Mouse (Mus musculus): ENCODE results near the gene H2-Aa. TPM values are rescaled to one million over a fixed set of nuclear protein-coding genes. Genes with fewer than 3 reads are reported as not detected.

H2-Aa gene
- polyA plus RNA-seq, 1 experiment: not detected

- TF ChIP-seq TAL1 (IDR thresholded peaks at IDR 0.05; ENCODE audit: low read length): no peak
- TF ChIP-seq GATA1 (IDR thresholded peaks at IDR 0.05; ENCODE audit: low read length): no peak
- Histone ChIP-seq H3K4me3 (replicated peaks) (no peak overlapping the region), H3K4me1 (ENCODE audit: control insufficient read depth) (no peaks in the 10 kb centered on the region), H3K36me3 (ENCODE audit: control insufficient read depth) (no peaks in the 10 kb centered on the region), H3K9me3 (ENCODE audit: control insufficient read depth, low read length) (no peaks in the 10 kb centered on the region), H3K27me3 (ENCODE audit: control insufficient read depth) (peaks cover 3% of the 10 kb centered on the region; the same call in 1 of the 2 replicates)
Measured at GRCm38 (mm10) chr17:34303789-34304188, 16.2 kb upstream of the H2-Aa start.

- Histone ChIP-seq H3K4me3 (replicated peaks) (no peak overlapping the region), H3K9me3 (ENCODE audit: control insufficient read depth, low read length) (no peaks in the 10 kb centered on the region), H3K27me3 (ENCODE audit: control insufficient read depth) (no peaks in the 10 kb centered on the region), H3K36me3 (ENCODE audit: control insufficient read depth) (no peaks in the 10 kb centered on the region), H3K4me1 (ENCODE audit: control insufficient read depth) (no peaks in the 10 kb centered on the region)
- TF ChIP-seq TAL1 (IDR thresholded peaks at IDR 0.05; ENCODE audit: low read length) (no peak), GATA1 (IDR thresholded peaks at IDR 0.05; ENCODE audit: low read length) (no peak)
Measured at GRCm38 (mm10) chr17:34301670-34302190, 14.1 kb upstream of the H2-Aa start.

GRCm38 (mm10) chr17:34300691-34301566 lies 13.3 kb upstream of the H2-Aa start:
- Histone ChIP-seq H3K27me3 (ENCODE audit: control insufficient read depth) (no peaks in the 10 kb centered on the region; the same call in none of the 2 replicates), H3K4me3 (replicated peaks) (no peak overlapping the region), H3K9me3 (ENCODE audit: control insufficient read depth, low read length) (no peaks in the 10 kb centered on the region), H3K4me1 (ENCODE audit: control insufficient read depth) (no peaks in the 10 kb centered on the region), H3K36me3 (ENCODE audit: control insufficient read depth) (no peaks in the 10 kb centered on the region)
- TF ChIP-seq GATA1 (IDR thresholded peaks at IDR 0.05; ENCODE audit: low read length) (no peak), TAL1 (IDR thresholded peaks at IDR 0.05; ENCODE audit: low read length) (no peak)

DNA sequence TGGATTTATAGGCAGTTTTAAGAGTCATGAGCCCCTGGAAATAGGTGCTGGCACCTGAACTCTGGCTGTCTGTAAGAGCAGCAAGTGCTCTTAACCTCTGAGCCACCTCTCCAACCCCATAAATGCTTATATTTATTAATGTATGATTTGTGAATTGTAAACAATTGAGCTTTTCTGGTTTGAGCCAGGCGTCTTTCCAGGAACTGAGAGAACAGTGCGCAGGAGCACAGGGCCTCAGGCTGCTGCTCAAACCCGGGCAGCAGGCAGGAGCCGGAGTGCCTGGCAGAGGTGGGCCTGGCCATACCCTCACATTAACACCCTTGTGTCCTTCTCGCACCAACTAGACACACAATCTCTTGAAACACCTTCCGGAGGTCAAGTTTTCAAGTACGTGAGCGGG lies 12.4 kb upstream of the H2-Aa start:
- H3K27me3 ChIP-seq (ENCODE audit: control insufficient read depth): no peaks in the 10 kb centered on the region; the same call in none of the 2 replicates
- no peak for TF ChIP-seq TAL1 (IDR thresholded peaks at IDR 0.05; ENCODE audit: low read length)
- no peak for TF ChIP-seq GATA1 (IDR thresholded peaks at IDR 0.05; ENCODE audit: low read length)
- H3K9me3 ChIP-seq (ENCODE audit: control insufficient read depth, low read length): no peaks in the 10 kb centered on the region
- no peak overlapping the region for H3K4me3 ChIP-seq (replicated peaks)
- H3K36me3 ChIP-seq (ENCODE audit: control insufficient read depth): no peaks in the 10 kb centered on the region
- no peaks in the 10 kb centered on the region for H3K4me1 ChIP-seq (ENCODE audit: control insufficient read depth)

GRCm38 (mm10) chr17:34299356-34299755 lies 11.7 kb upstream of the H2-Aa start:
- H3K27me3 ChIP-seq (ENCODE audit: control insufficient read depth): no peaks in the 10 kb centered on the region; the same call in none of the 2 replicates
- no peak overlapping the region for H3K4me3 ChIP-seq (replicated peaks)
- no peaks in the 10 kb centered on the region for H3K36me3 ChIP-seq (ENCODE audit: control insufficient read depth)
- no peaks in the 10 kb centered on the region for H3K9me3 ChIP-seq (ENCODE audit: control insufficient read depth, low read length)
- no peaks in the 10 kb centered on the region for H3K4me1 ChIP-seq (ENCODE audit: control insufficient read depth)
- TF ChIP-seq GATA1 (IDR thresholded peaks at IDR 0.05; ENCODE audit: low read length) (no peak), TAL1 (IDR thresholded peaks at IDR 0.05; ENCODE audit: low read length) (no peak)

GRCm38 (mm10) chr17:34295891-34296794 lies 8.5 kb upstream of the H2-Aa start:
- Histone ChIP-seq H3K36me3 (ENCODE audit: control insufficient read depth) (no peaks in the 10 kb centered on the region), H3K9me3 (ENCODE audit: control insufficient read depth, low read length) (no peaks in the 10 kb centered on the region), H3K4me1 (ENCODE audit: control insufficient read depth) (no peaks in the 10 kb centered on the region), H3K4me3 (replicated peaks) (no peak overlapping the region), H3K27me3 (ENCODE audit: control insufficient read depth) (peaks cover 2% of the 10 kb centered on the region)
- no peak for TF ChIP-seq TAL1 (IDR thresholded peaks at IDR 0.05; ENCODE audit: low read length)
- no peak for TF ChIP-seq GATA1 (IDR thresholded peaks at IDR 0.05; ENCODE audit: low read length)

DNA sequence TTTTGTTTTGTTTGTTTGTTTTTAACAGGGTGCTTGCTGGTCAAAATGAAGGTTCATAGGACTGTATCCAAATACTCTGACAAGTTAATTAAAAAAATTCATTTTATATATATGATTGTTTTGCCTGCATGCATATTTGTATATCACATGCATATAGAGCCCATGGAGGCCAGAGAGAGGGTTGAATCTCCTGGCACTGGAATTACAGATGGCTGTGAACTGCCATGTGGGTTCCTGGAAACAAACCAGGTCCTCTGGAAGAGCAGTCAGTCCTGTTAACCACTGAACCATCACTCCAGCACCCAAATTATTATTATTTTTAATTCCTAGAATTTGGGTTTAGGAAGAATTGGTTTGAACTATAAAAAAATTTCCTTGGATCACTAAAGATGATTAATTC lies 7.7 kb upstream of the H2-Aa start:
- TF ChIP-seq GATA1 (IDR thresholded peaks at IDR 0.05; ENCODE audit: low read length) (no peak), TAL1 (IDR thresholded peaks at IDR 0.05; ENCODE audit: low read length) (no peak)
- Histone ChIP-seq H3K9me3 (ENCODE audit: control insufficient read depth, low read length) (no peaks in the 10 kb centered on the region), H3K4me3 (replicated peaks) (no peak overlapping the region), H3K36me3 (ENCODE audit: control insufficient read depth) (no peaks in the 10 kb centered on the region), H3K4me1 (ENCODE audit: control insufficient read depth) (no peaks in the 10 kb centered on the region), H3K27me3 (ENCODE audit: control insufficient read depth) (peaks cover 2% of the 10 kb centered on the region)

DNA sequence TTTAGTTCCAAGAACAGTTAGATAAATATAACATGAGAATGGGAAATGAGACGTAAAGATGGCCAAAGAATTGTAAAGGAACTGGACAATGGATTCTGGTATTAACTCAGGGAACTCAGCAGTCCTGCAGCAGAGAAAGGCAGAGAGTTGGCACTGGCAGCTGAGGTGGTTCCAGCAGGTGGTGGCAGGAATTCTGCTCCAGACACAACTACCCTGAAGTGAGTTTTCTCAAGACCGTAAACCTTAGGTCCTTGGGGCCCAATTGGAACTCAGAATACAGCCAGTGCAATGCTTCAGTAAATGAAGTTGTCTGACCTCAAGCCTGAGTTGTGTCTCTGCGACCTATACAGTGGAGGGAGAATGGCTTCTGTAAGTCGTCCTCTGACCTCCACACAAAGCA lies 6.6 kb upstream of the H2-Aa start:
- Histone ChIP-seq H3K4me3 (replicated peaks) (no peak overlapping the region), H3K36me3 (ENCODE audit: control insufficient read depth) (no peaks in the 10 kb centered on the region), H3K4me1 (ENCODE audit: control insufficient read depth) (no peaks in the 10 kb centered on the region), H3K27me3 (ENCODE audit: control insufficient read depth) (peaks cover 2% of the 10 kb centered on the region), H3K9me3 (ENCODE audit: control insufficient read depth, low read length) (no peaks in the 10 kb centered on the region)
- TF ChIP-seq TAL1 (IDR thresholded peaks at IDR 0.05; ENCODE audit: low read length) (no peak), GATA1 (IDR thresholded peaks at IDR 0.05; ENCODE audit: low read length) (no peak)

DNA sequence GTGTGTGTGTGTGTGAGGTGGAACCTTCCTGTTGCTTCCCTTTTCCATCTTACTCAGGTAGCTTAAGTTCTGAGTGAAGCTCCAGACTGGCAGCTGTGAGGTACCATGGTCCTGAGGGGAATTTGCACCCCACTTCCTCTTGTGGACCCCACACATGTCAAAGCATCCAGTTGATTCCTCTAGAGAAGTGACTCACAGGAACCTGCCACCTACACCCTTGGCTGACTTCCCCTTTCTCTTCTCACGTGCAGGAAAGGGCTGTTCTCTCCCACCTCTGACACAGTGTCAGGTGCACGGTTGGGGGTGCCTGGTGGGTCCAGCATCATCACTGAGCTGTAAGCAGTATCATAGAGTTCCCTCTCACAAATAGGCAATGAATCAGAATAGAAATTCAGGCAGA lies 5.9 kb upstream of the H2-Aa start:
- peaks cover 2% of the 10 kb centered on the region for H3K27me3 ChIP-seq (ENCODE audit: control insufficient read depth)
- TF ChIP-seq GATA1 (IDR thresholded peaks at IDR 0.05; ENCODE audit: low read length) (no peak), TAL1 (IDR thresholded peaks at IDR 0.05; ENCODE audit: low read length) (no peak)
- no peaks in the 10 kb centered on the region for H3K4me1 ChIP-seq (ENCODE audit: control insufficient read depth)
- no peaks in the 10 kb centered on the region for H3K36me3 ChIP-seq (ENCODE audit: control insufficient read depth)
- no peak overlapping the region for H3K4me3 ChIP-seq (replicated peaks)
- H3K9me3 ChIP-seq (ENCODE audit: control insufficient read depth, low read length): no peaks in the 10 kb centered on the region

All from erythroblast, embryonic 14.5 days (primary cell).